Mouse (Mus musculus) kidney, adult 2 months (tissue): ENCODE measurements around the gene Dop1a.

Source experiments
- CTCF ChIP-seq: fragments of 200-500 bp; conservative IDR thresholded peaks from 2 replicates; pipeline ENCODE4 v1.5.1; 2011; ENCODE audit warnings: low read depth, mild to moderate bottlenecking, control low read depth, low read length, moderate library complexity, mixed read lengths; ENCODE audit not compliant: insufficient read depth, insufficient read length
- POLR2A ChIP-seq: fragments of 200-500 bp; IDR thresholded peaks from one replicate; pipeline ENCODE4 v1.6.1; 2011; ENCODE audit warnings: low read depth, low read length, control low read depth

- TF ChIP-seq CTCF (no peak), POLR2A (no peak)
These were observed 67.1 kb downstream of the Dop1a start for GRCm38 (mm10) chr9:86534071-86534470.
